Mouse (Mus musculus): ENCODE measurements around the gene Arl5c.

GRCm38 (mm10) chr11:98001986-98002385 is 6.0 kb upstream of the Arl5c start:
- no peak for TF ChIP-seq CTCF (IDR thresholded peaks at IDR 0.05; ENCODE audit: low read depth)
- no peak for TF ChIP-seq EP300 (IDR thresholded peaks at IDR 0.05; ENCODE audit: low read depth)

All from heart, postnatal 0 days (tissue).